Mouse (Mus musculus) liver, embryonic 14.5 days (tissue): ENCODE data around the gene H2-Q10. TPM values are rescaled to one million over a fixed set of nuclear protein-coding genes. Genes with fewer than 3 reads are reported as not detected.
"Not testable (repeated sequence)": the region's sequence is repeated elsewhere in the genome, so short reads cannot be mapped to it uniquely, and the experiment has no call there.

Experiments used
- ATAC-seq: fragments of 200-750 bp; cut with Nextera tagmentation; 2 replicates; pipeline ENCODE4 v1.8.0; 2017; ENCODE audit warnings: moderate number of reproducible peaks, mild to moderate bottlenecking, moderate library complexity; ENCODE audit not compliant: insufficient read depth
- DNase-seq, 3 experiments: peaks; one replicate each; pipeline ENCODE4 v3.0.0-alpha.2; 2012 to 2013; ENCODE audit warnings: low read depth in 3 of 3, low spot score in 3 of 3
- H3K27ac ChIP-seq: fragments of 300-500 bp; sonication (generic); 2 replicates; pipeline ENCODE4 v1.5.1; 2014; ENCODE audit warnings: moderate library complexity, mild to moderate bottlenecking, control low read depth, inconsistent platforms
- H3K27me3 ChIP-seq: fragments of 300-500 bp; sonication (generic); 2 replicates; pipeline ENCODE4 v1.6.1; 2014; ENCODE audit warnings: mild to moderate bottlenecking, low read length, moderate library complexity; ENCODE audit not compliant: control insufficient read depth, insufficient read depth
- H3K36me3 ChIP-seq: fragments of 300-500 bp; sonication (generic); replicated peaks from 2 replicates; pipeline ENCODE4 v1.6.1; 2014; ENCODE audit warnings: low read depth; ENCODE audit not compliant: control insufficient read depth, insufficient read depth
- H3K4me1 ChIP-seq, 2 experiments: fragments of 200-500 bp in 1 of 2; fragments of 300-500 bp in 1 of 2; sonication (generic) in 1 of 2; replicated peaks; 2 replicates each; pipeline ENCODE4 v1.6.1; 2012 to 2014; ENCODE audit warnings: antibody characterized with exemption in 1 of 2, inconsistent platforms in 1 of 2, low read length in 1 of 2; ENCODE audit not compliant: control insufficient read depth in 2 of 2, insufficient read depth in 2 of 2
- H3K4me2 ChIP-seq: fragments of 300-500 bp; sonication (generic); 2 replicates; pipeline ENCODE4 v1.6.1; 2014; ENCODE audit warnings: low read depth, mild to moderate bottlenecking, control low read depth, moderate library complexity
- H3K4me3 ChIP-seq, 2 experiments: fragments of 200-500 bp in 1 of 2; fragments of 300-500 bp in 1 of 2; sonication (generic) in 1 of 2; 2 replicates each; pipeline ENCODE4 v1.5.1; 2012 to 2014; ENCODE audit warnings: low read depth in 2 of 2, low read length in 2 of 2, mild to moderate bottlenecking in 2 of 2, control low read depth in 1 of 2, inconsistent platforms in 1 of 2, moderate library complexity in 1 of 2; ENCODE audit not compliant: insufficient read depth in 1 of 2
- H3K9ac ChIP-seq: fragments of 300-500 bp; sonication (generic); replicated peaks from 2 replicates; pipeline ENCODE4 v1.6.1; 2014; ENCODE audit warnings: mild to moderate bottlenecking, control low read depth, moderate library complexity
- H3K9me3 ChIP-seq: fragments of 300-500 bp; sonication (generic); 2 replicates; pipeline ENCODE4 v1.6.1; 2016; ENCODE audit warnings: low read length, mixed read lengths; ENCODE audit not compliant: control insufficient read depth
- CTCF ChIP-seq: IDR thresholded peaks from 2 replicates; pipeline ENCODE4 v1.5.1; 2016; ENCODE audit warnings: antibody characterized with exemption, low read depth, control low read depth
- EP300 ChIP-seq: IDR thresholded peaks from 2 replicates; pipeline ENCODE4 v1.6.1; 2016; ENCODE audit warnings: antibody characterized with exemption, low read depth
- WGBS: fragments of 180-500 bp; shearing (Covaris S2); extraction: QIAGEN DNeasy Blood & Tissue Kit; methylation state at CpG from one replicate; pipeline ENCODE4 v1.1.7; 2014; ENCODE audit not compliant: insufficient replicate concordance; 5-methylcytosine and 5-hydroxymethylcytosine counted together
- polyA plus RNA-seq, 2 experiments: library from polyadenylated mRNA; depleted of rRNA in 1 of 2; stranded (reverse) in 1 of 2; unstranded in 1 of 2; fragments of >200 nt; fragmentation: Nextera tagmentation in 1 of 2; extraction: Ambion mirVana in 1 of 2; gene quantifications; 2 replicates each; pipeline versions ENCODE4 v1.2.1 to v1.2.3; 2012 to 2014

H2-Q10 gene
- polyA plus RNA-seq, 2 experiments: 136 to 195 TPM

GRCm38 (mm10) chr17:35465651-35466050 lies 4.2 kb upstream of the H2-Q10 start:
- not testable (repeated sequence) for H3K27ac ChIP-seq, H3K36me3 ChIP-seq, H3K9me3 ChIP-seq, DNase-seq, ATAC-seq, H3K4me1 ChIP-seq, H3K9ac ChIP-seq, H3K4me2 ChIP-seq, H3K4me3 ChIP-seq
- H3K27me3 ChIP-seq: peaks cover 14% of the 10 kb centered on the region
- TF ChIP-seq CTCF: peak; percentile 85
- 6% methylated on average over 8 of the region's 8 CpGs for WGBS

GRCm38 (mm10) chr17:35468936-35469335 lies 953 bp upstream of the H2-Q10 start:
- not testable (repeated sequence) for H3K9ac ChIP-seq, H3K27ac ChIP-seq, DNase-seq, H3K9me3 ChIP-seq, H3K4me1 ChIP-seq, H3K4me3 ChIP-seq, H3K4me2 ChIP-seq, H3K36me3 ChIP-seq, ATAC-seq
- 23% methylated on average over 3 of the region's 3 CpGs for WGBS
- peaks cover 17% of the 10 kb centered on the region for H3K27me3 ChIP-seq

- H3K9ac ChIP-seq: no peak overlapping the region
- H3K4me1 ChIP-seq: 0 out of 4 replicates have a peak, but pooled peaks cover 0 to 2% of the 10 kb centered on the region in 2 experiments
- H3K36me3 ChIP-seq: no peaks in the 10 kb centered on the region
- TF ChIP-seq CTCF (peak; percentile 88), EP300 (no peak)
- ATAC-seq: no peak
- no peaks in the 10 kb centered on the region for H3K27me3 ChIP-seq
- H3K9me3 ChIP-seq: no peaks in the 10 kb centered on the region
- no peak overlapping the region for H3K4me3 ChIP-seq
- DNase-seq: no peak
- H3K27ac ChIP-seq: no peak overlapping the region
- no peak overlapping the region for H3K4me2 ChIP-seq
- WGBS: 3% methylated on average over 9 of the region's 9 CpGs
Observed at GRCm38 (mm10) chr17:35484066-35484465, 14.2 kb downstream of the H2-Q10 start.

GRCm38 (mm10) chr17:35485702-35486101 lies 15.8 kb downstream of the H2-Q10 start:
- Histone ChIP-seq H3K9me3 (no peaks in the 10 kb centered on the region), H3K27ac (no peak overlapping the region), H3K4me2 (no peak overlapping the region), H3K27me3 (no peaks in the 10 kb centered on the region), H3K4me3 (no peak overlapping the region), H3K9ac (no peak overlapping the region), H3K36me3 (no peaks in the 10 kb centered on the region), H3K4me1 (0 out of 4 replicates have a peak, but pooled peaks cover 0 to 2% of the 10 kb centered on the region in 2 experiments)
- ATAC-seq (no peak), DNase-seq (no peak)
- 36% methylated on average over 4 of the region's 4 CpGs for WGBS
- no peak for TF ChIP-seq CTCF
- TF ChIP-seq EP300: no peak

- no peaks in the 10 kb centered on the region for H3K36me3 ChIP-seq
- no peak overlapping the region for H3K9ac ChIP-seq
- no peak overlapping the region for H3K27ac ChIP-seq
- DNase-seq (no peak), ATAC-seq (no peak)
- no peak overlapping the region for H3K4me3 ChIP-seq
- 29% methylated on average over 10 of the region's 10 CpGs for WGBS
- TF ChIP-seq CTCF (no peak), EP300 (no peak)
- no peak overlapping the region for H3K4me2 ChIP-seq
- no peaks in the 10 kb centered on the region for H3K27me3 ChIP-seq
- H3K9me3 ChIP-seq: no peaks in the 10 kb centered on the region
- 0 out of 4 replicates have a peak, but pooled peaks cover 0 to 2% of the 10 kb centered on the region in 2 experiments for H3K4me1 ChIP-seq
Observed at GRCm38 (mm10) chr17:35486726-35487125, 16.8 kb downstream of the H2-Q10 start.
